In genomic region chr13:91985915-91986589, GRCm38 (mm10) we compare ENCODE assay signal across 16 mouse cellular contexts.
DNase-seq lines count a peak whose midpoint lies in the region; ATAC-seq and TF ChIP-seq lines count a peak whose summit lies in the region.
"Had no signal": no experiment of that assay in that cellular context is flagged by ENCODE, and none has a peak within 500 bp of the region (broad histone marks: within the 10 kb centered on the region; RNA-seq: fewer than 3 reads in every experiment).

No protein-coding gene starts in this region.

- no peak for TF ChIP-seq POLR2A in olfactory bulb, adult 2 months (IDR thresholded peaks at IDR 0.05; ENCODE audit: insufficient read depth, low read depth, low read length)

- WGBS in neural tube, embryonic 12.5 days, result 44% methylated on average over 7 of the region's 7 CpGs
- 38% methylated on average over 7 of the region's 7 CpGs for WGBS in forebrain, embryonic 15.5 days
- 38% methylated on average over 7 of the region's 7 CpGs for WGBS in olfactory bulb, adult 2 months

- TF ChIP-seq CTCF in olfactory bulb, adult 2 months (IDR thresholded peaks at IDR 0.05; ENCODE audit: insufficient read depth, low read depth, low read length), result no peak
- TF ChIP-seq CTCF in gastrocnemius, adult 2 months (IDR thresholded peaks at IDR 0.05), result no peak

- H3K4me2 ChIP-seq in neural tube, embryonic 12.5 days (replicated peaks), result no peak overlapping the region
- H3K4me2 ChIP-seq in forebrain, embryonic 15.5 days (replicated peaks), result no peak overlapping the region
- H3K4me2 ChIP-seq: liver, embryonic 11.5 days had no signal

- H3K27ac ChIP-seq in neural tube, embryonic 12.5 days, result no peak overlapping the region
- H3K27ac ChIP-seq in forebrain, embryonic 15.5 days (replicated peaks), result 0 out of 2 replicates have a peak overlapping the region, but pooled peaks have one; percentile 2
- peak overlapping the region; percentile 46; the same call in 1 of the 2 replicates for H3K27ac ChIP-seq in olfactory bulb, adult 2 months (ENCODE audit: insufficient read depth, low read depth, low read length)
- H3K27ac ChIP-seq in gastrocnemius, adult 2 months, result no peak overlapping the region
- H3K27ac ChIP-seq: heart, embryonic 10.5 days; layer of hippocampus, adult 2 months had no signal

- H3K4me3 ChIP-seq in neural tube, embryonic 12.5 days, result no peak overlapping the region
- H3K4me3 ChIP-seq in forebrain, embryonic 15.5 days, result no peak overlapping the region
- no peak overlapping the region for H3K4me3 ChIP-seq in olfactory bulb, adult 2 months (ENCODE audit: insufficient read depth, low read depth, low read length)
- H3K4me3 ChIP-seq in gastrocnemius, adult 2 months, result no peak overlapping the region
- H3K4me3 ChIP-seq: heart, embryonic 10.5 days; layer of hippocampus, adult 2 months had no signal

- no peaks in the 10 kb centered on the region; the same call in 1 of the 2 replicates for H3K4me1 ChIP-seq in neural tube, embryonic 12.5 days
- H3K4me1 ChIP-seq in forebrain, embryonic 15.5 days, result peaks cover 8% of the 10 kb centered on the region; the same call in 1 of the 2 replicates
- H3K4me1 ChIP-seq in olfactory bulb, adult 2 months (ENCODE audit: control insufficient read depth, insufficient read depth, low read length), result peaks cover 11% of the 10 kb centered on the region

- no peaks in the 10 kb centered on the region; the same call in 1 of the 2 replicates for H3K9me3 ChIP-seq in neural tube, embryonic 12.5 days
- no peaks in the 10 kb centered on the region for H3K9me3 ChIP-seq in forebrain, embryonic 15.5 days
- H3K9me3 ChIP-seq: G1E; heart, embryonic 10.5 days had no signal

- H3K9ac ChIP-seq in neural tube, embryonic 12.5 days, result no peak overlapping the region
- no peak overlapping the region for H3K9ac ChIP-seq in forebrain, embryonic 15.5 days (replicated peaks)

- intact Hi-C loops in gastrocnemius, adult 2 months (cut with DNase I), result no loop called here

- ATAC-seq in neural tube, embryonic 12.5 days (ENCODE audit: low FRiP score, low read depth), result peak; percentile 78; the same call in 1 of the 2 replicates
- peak; percentile 89 for ATAC-seq in forebrain, embryonic 15.5 days (replicated peaks)

- no peaks in the 10 kb centered on the region for H3K27me3 ChIP-seq in neural tube, embryonic 12.5 days (replicated peaks)
- H3K27me3 ChIP-seq in forebrain, embryonic 15.5 days, result no peaks in the 10 kb centered on the region

- H3K36me3 ChIP-seq in neural tube, embryonic 12.5 days, result no peaks in the 10 kb centered on the region
- H3K36me3 ChIP-seq in forebrain, embryonic 15.5 days, result no peaks in the 10 kb centered on the region
- H3K36me3 ChIP-seq: G1E; heart, embryonic 10.5 days had no signal

- no peak for DNase-seq in neural tube, embryonic 10.5 days (ENCODE audit: extremely low spot score, low spot score)
- peak; percentile 7 for DNase-seq in mesoderm, embryonic 11.5 days (ENCODE audit: low read depth, low spot score)
- DNase-seq in heart, adult 18-20 months, result no peak
- DNase-seq in gastrocnemius, adult 2 months, result no peak
- no peak for DNase-seq in adrenal gland, postnatal 36 days
- DNase-seq: adrenal gland, postnatal 14 days; cerebellum, postnatal 25 days; kidney, adult 8-10 months; right cerebral cortex, postnatal 25 days had no signal

Comparison
In these comparisons a context has a peak if more than half of its experiments do, and no peak if none do; other contexts are left out.
1. H3K27ac ChIP-seq: peak in forebrain, embryonic 15.5 days (single experiment) and olfactory bulb, adult 2 months (single experiment); none in neural tube, embryonic 12.5 days (single experiment) and gastrocnemius, adult 2 months (single experiment).